Mouse (Mus musculus): Measurements from ENCODE around the gene AU022252.

- no peak for TF ChIP-seq TAL1 (IDR thresholded peaks at IDR 0.05; ENCODE audit: low read length)
- no peak for TF ChIP-seq GATA1 (IDR thresholded peaks at IDR 0.05; ENCODE audit: low read length)
Observed at GRCm38 (mm10) chr4:119216667-119217066, 15.8 kb downstream of the AU022252 start.

Measured in erythroblast, embryonic 14.5 days (primary cell).